Mouse (Mus musculus) lung, postnatal 0 days (tissue): ENCODE results near the gene Cyth1. TPM values are rescaled to one million over a fixed set of nuclear protein-coding genes. Genes with fewer than 3 reads are reported as not detected.

Source experiments
- ATAC-seq: fragments of 200-750 bp; cut with Nextera tagmentation; 2 replicates; pipeline ENCODE4 v1.8.0; 2017; ENCODE audit warnings: moderate library complexity
- DNase-seq: peaks from one replicate; pipeline ENCODE4 v3.0.0-alpha.2; 2016; ENCODE audit warnings: low spot score
- H3K27ac ChIP-seq: fragments of 300-500 bp; sonication (generic); 2 replicates; pipeline ENCODE4 v1.5.1; 2014; ENCODE audit warnings: antibody characterized with exemption, mild to moderate bottlenecking, low read length, mixed read lengths
- H3K27me3 ChIP-seq: fragments of 300-500 bp; sonication (generic); replicated peaks from 2 replicates; pipeline ENCODE4 v1.6.1; 2014; ENCODE audit warnings: low read length, mixed read lengths; ENCODE audit not compliant: insufficient read depth
- H3K36me3 ChIP-seq: fragments of 300-500 bp; sonication (generic); 2 replicates; pipeline ENCODE4 v1.6.1; 2014; ENCODE audit warnings: low read length, mixed read lengths; ENCODE audit not compliant: insufficient read depth
- H3K4me1 ChIP-seq: fragments of 300-500 bp; sonication (generic); 2 replicates; pipeline ENCODE4 v1.6.1; 2014; ENCODE audit warnings: antibody characterized with exemption, low read depth, low read length, mixed read lengths; ENCODE audit not compliant: insufficient read depth
- H3K4me2 ChIP-seq: fragments of 300-500 bp; sonication (generic); replicated peaks from 2 replicates; pipeline ENCODE4 v1.6.1; 2014; ENCODE audit warnings: low read depth, mild to moderate bottlenecking, low read length, moderate library complexity, mixed read lengths
- H3K4me3 ChIP-seq: fragments of 300-500 bp; sonication (generic); 2 replicates; pipeline ENCODE4 v1.5.1; 2014; ENCODE audit warnings: low read depth, low read length
- H3K9ac ChIP-seq: fragments of 300-500 bp; sonication (generic); replicated peaks from 2 replicates; pipeline ENCODE4 v1.6.1; 2014; ENCODE audit warnings: low read depth, mild to moderate bottlenecking
- H3K9me3 ChIP-seq: fragments of 300-500 bp; sonication (generic); 2 replicates; pipeline ENCODE4 v1.6.1; 2016; ENCODE audit warnings: low read length, mixed read lengths
- CTCF ChIP-seq: IDR thresholded peaks from 2 replicates; pipeline ENCODE4 v1.5.1; 2016; ENCODE audit warnings: antibody characterized with exemption, mild to moderate bottlenecking
- EP300 ChIP-seq: IDR thresholded peaks from 2 replicates; pipeline ENCODE4 v1.6.1; 2016; ENCODE audit warnings: antibody characterized with exemption, mild to moderate bottlenecking, control low read depth
- WGBS: fragments of 180-500 bp; shearing (Covaris S2); extraction: QIAGEN DNeasy Blood & Tissue Kit; methylation state at CpG from one replicate; pipeline ENCODE4 v1.1.7; 2014; 5-methylcytosine and 5-hydroxymethylcytosine counted together
- polyA plus RNA-seq: library from polyadenylated mRNA; unstranded; fragments of >200 nt; fragmentation: Nextera tagmentation; extraction: Ambion mirVana; gene quantifications from 2 replicates; pipeline ENCODE4 v1.2.1, GENCODE M21; 2015

The Cyth1 gene
- polyA plus RNA-seq, 1 experiment from 2014 or later: 19.5 TPM

- Histone ChIP-seq H3K27me3 (no peaks in the 10 kb centered on the region), H3K27ac (0 out of 2 replicates have a peak overlapping the region, but pooled peaks have one; percentile 54), H3K4me3 (no peak overlapping the region), H3K9ac (no peak overlapping the region), H3K4me1 (no peaks in the 10 kb centered on the region), H3K36me3 (no peaks in the 10 kb centered on the region), H3K9me3 (peaks cover 3% of the 10 kb centered on the region; the same call in 1 of the 2 replicates), H3K4me2 (no peak overlapping the region)
- TF ChIP-seq EP300: peak; percentile 49; the same call in 1 of the 2 replicates
- no peak for TF ChIP-seq CTCF
- ATAC-seq (no peak), DNase-seq (peak; percentile 82)
- 53% methylated on average over 9 of the region's 9 CpGs for WGBS
Measured at GRCm38 (mm10) chr11:118147877-118148637, 100.3 kb downstream of the Cyth1 start.

- Histone ChIP-seq H3K9me3 (peaks cover under 1% of the 10 kb centered on the region; the same call in 1 of the 2 replicates), H3K36me3 (no peaks in the 10 kb centered on the region), H3K4me1 (no peaks in the 10 kb centered on the region), H3K4me3 (no peak overlapping the region), H3K9ac (no peak overlapping the region), H3K27me3 (no peaks in the 10 kb centered on the region), H3K27ac (peak overlapping the region; percentile 84), H3K4me2 (no peak overlapping the region)
- DNase-seq: no peak
- ATAC-seq: no peak
- WGBS: 83% methylated on average over 10 of the region's 10 CpGs
- TF ChIP-seq EP300 (no peak), CTCF (no peak)
Measured at GRCm38 (mm10) chr11:118146446-118146845, 101.9 kb downstream of the Cyth1 start.

- ATAC-seq (peak; percentile 95), DNase-seq (peak; percentile 89)
- Histone ChIP-seq H3K9ac (0 out of 2 replicates have a peak overlapping the region, but pooled peaks have one; percentile 12), H3K27ac (peak overlapping the region; percentile 84), H3K4me1 (no peaks in the 10 kb centered on the region), H3K4me3 (0 out of 2 replicates have a peak overlapping the region, but pooled peaks have one; percentile 9), H3K4me2 (peak overlapping the region; percentile 41), H3K27me3 (no peaks in the 10 kb centered on the region), H3K9me3 (no peaks in the 10 kb centered on the region), H3K36me3 (no peaks in the 10 kb centered on the region)
- no peak for TF ChIP-seq CTCF
- TF ChIP-seq EP300: peak; percentile 99
- 51% methylated on average over 16 of the region's 16 CpGs for WGBS
Measured at GRCm38 (mm10) chr11:118145771-118146351, 102.5 kb downstream of the Cyth1 start.

- H3K9ac ChIP-seq: no peak overlapping the region
Measured at GRCm38 (mm10) chr11:118145092-118145491, 103.3 kb downstream of the Cyth1 start.

GRCm38 (mm10) chr11:118143731-118144130 lies 104.7 kb downstream of the Cyth1 start:
- WGBS: 89% methylated on average over 4 of the region's 4 CpGs
- no peak for TF ChIP-seq CTCF
- no peak for TF ChIP-seq EP300

More at GRCm38 (mm10) chr11:118145092-118145491, 103.3 kb downstream of the Cyth1 start:
- Histone ChIP-seq H3K4me3 (no peak overlapping the region), H3K4me2 (no peak overlapping the region), H3K9me3 (no peaks in the 10 kb centered on the region), H3K4me1 (no peaks in the 10 kb centered on the region), H3K36me3 (no peaks in the 10 kb centered on the region), H3K27me3 (no peaks in the 10 kb centered on the region), H3K27ac (no peak overlapping the region)
- ATAC-seq (no peak), DNase-seq (no peak)
- 95% methylated on average over 4 of the region's 4 CpGs for WGBS
- TF ChIP-seq EP300 (no peak), CTCF (no peak)

GRCm38 (mm10) chr11:118142547-118143165 lies 105.7 kb downstream of the Cyth1 start:
- no peak for ATAC-seq

More at GRCm38 (mm10) chr11:118143731-118144130, 104.7 kb downstream of the Cyth1 start:
- H3K27ac ChIP-seq: no peak overlapping the region
- no peak overlapping the region for H3K4me2 ChIP-seq
- H3K4me3 ChIP-seq: no peak overlapping the region
- no peaks in the 10 kb centered on the region for H3K36me3 ChIP-seq
- H3K9ac ChIP-seq: no peak overlapping the region
- no peaks in the 10 kb centered on the region for H3K27me3 ChIP-seq
- no peak for ATAC-seq
- no peaks in the 10 kb centered on the region for H3K9me3 ChIP-seq
- DNase-seq: no peak
- H3K4me1 ChIP-seq: no peaks in the 10 kb centered on the region

More at GRCm38 (mm10) chr11:118142547-118143165, 105.7 kb downstream of the Cyth1 start:
- no peaks in the 10 kb centered on the region for H3K9me3 ChIP-seq
- H3K4me2 ChIP-seq: no peak overlapping the region
- no peak for DNase-seq
- H3K27me3 ChIP-seq: no peaks in the 10 kb centered on the region
- no peaks in the 10 kb centered on the region for H3K36me3 ChIP-seq
- H3K27ac ChIP-seq: no peak overlapping the region
- H3K9ac ChIP-seq: no peak overlapping the region
- no peak for TF ChIP-seq EP300
- TF ChIP-seq CTCF: no peak
- no peak overlapping the region for H3K4me3 ChIP-seq
- H3K4me1 ChIP-seq: no peaks in the 10 kb centered on the region
- 32% methylated on average over 7 of the region's 7 CpGs for WGBS
